Mouse (Mus musculus) erythroblast, embryonic 14.5 days (primary cell): Measurements from ENCODE around the gene Srek1ip1.

ENCODE experiments used
- GATA1 ChIP-seq: IDR thresholded peaks from 2 replicates; pipeline ENCODE4 v1.6.1; 2012; ENCODE audit warnings: low read length, inconsistent platforms, mixed read lengths
- TAL1 ChIP-seq: IDR thresholded peaks from 3 replicates; pipeline ENCODE4 v1.6.1; 2012; ENCODE audit warnings: low read length, inconsistent platforms, mixed read lengths

DNA sequence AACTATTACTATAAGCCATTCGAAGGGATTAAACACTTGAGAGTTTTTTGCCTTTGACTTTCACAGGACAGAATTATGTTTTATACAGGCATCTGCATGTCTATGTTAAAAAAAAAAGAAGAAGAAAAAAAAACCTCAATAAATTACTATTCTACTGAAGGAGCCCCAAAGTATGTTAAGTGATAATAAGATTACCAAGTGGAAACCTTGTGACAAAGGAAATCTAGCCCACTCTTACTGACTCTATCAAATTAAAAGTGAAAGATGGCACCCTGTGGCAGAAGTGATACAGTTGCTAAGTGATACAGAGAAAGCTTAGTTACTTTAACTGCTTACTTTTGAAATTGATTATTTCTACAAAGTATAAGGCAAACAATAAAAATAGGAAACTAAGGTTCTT is 29.6 kb downstream of the Srek1ip1 start:
- no peak for TF ChIP-seq TAL1
- no peak for TF ChIP-seq GATA1
